Mouse (Mus musculus): Measurements from ENCODE around the gene Cacng7.
"Not testable (repeated sequence)": the region's sequence is repeated elsewhere in the genome, so short reads cannot be mapped to it uniquely, and the experiment has no call there.

Gene Cacng7

DNA sequence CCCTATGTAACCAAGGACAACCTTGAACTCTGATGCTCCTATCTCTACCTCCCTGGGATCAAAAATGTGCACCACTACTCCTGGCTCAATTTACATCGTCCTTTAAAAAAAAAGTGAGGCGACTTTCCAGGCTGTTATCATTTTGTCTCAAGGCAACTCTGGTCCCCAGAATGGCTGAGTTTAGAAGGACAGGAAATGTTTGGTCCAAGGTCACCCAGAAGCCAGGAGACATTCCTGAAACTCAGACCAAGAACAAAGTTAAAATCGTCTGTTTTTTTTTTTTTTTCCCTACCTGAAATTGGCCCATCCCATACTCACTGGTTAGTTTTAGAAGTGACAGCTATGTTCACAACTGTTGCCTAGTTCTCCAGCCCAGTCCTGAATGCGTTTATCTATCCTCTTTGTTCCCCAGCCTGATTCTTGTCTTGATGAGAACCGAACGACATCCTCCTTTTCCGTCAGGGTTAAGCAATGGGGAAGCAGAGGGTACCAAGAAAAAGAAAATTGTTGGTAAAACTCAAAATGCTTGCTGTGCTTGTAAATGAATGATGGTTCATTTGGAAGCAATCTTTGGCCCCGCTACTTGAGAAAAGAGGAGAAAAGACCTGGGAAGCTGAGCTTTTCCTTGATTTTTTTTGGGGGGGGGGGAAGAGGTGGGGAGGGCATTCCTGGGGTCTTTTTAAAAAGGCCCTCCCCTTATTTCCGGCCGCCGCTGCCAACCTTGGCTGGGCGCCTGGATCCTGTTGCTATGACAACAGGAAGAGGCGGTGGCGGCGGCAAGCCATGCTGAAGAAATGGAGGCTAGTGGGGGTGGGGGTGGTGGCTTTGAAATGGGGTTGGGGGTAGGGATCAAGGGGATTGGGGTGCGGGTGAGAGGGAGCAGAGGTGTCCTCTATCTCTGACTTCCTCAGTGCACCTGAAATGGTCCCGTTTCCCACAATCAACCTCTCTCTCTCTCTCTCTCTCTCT lies 57.0 kb downstream of the Cacng7 start:
- peak; percentile 57 for DNase-seq (ENCODE audit: extremely low spot score, low spot score)

DNA sequence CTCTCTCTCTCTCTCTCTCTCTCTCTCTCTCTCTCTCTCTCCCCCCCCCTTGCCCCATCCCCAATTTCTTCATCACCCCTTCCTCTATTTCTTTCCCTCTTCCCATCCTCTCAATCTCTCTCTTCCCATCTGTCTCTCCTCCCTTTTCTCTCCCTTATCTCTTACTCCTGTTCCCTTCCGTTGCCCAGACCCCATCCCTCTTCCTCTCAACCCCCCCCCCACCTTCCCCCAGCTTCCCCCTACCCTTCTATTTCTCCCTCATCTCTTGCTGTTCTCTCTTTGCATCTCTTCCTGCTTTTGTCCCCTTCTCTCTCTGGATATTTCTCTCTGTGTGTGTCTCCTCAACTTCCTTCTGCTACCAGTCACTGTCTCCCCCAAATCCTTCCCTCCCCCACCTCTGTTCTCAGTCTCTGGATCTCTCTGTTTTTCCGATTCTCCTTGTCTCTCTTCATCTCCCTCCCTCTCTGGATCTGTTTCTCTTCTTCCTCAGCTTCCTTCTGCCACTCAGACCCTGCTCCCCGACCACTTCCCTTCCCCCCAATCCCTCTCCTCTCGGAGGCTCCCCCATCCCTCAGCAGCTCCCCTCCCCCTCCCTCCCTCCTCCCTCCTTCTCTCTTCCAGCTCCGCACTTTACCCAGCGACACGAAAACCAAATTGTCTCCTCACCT lies 57.8 kb downstream of the Cacng7 start, which contains the start of gene Cacng8:
Gene Cacng8, plus strand, starts transcription at position 271 of the 668 bp plus-strand sequence.
- DNase-seq (ENCODE audit: extremely low spot score, low spot score) = peak; percentile 29

DNA sequence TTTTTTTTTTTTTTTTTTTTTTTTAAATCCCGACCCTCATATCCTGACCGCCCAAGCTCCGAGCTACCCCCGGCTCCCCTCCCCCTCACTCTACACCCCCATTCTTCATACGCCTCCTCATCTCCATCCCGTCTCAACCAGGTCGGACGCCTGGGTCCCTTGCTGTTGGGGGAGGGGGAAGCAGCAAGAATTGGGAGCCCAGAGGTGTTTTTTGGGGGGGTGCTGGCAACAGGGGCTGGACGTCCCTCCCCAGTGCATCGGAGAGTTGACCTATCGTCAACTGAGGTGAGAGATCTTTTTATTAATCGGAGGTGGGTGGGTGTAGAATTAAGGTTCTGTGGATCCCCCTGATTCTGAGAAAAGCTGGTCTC lies 58.3 kb downstream of the Cacng7 start:
- DNase-seq (ENCODE audit: extremely low spot score, low spot score) = no peak

DNA sequence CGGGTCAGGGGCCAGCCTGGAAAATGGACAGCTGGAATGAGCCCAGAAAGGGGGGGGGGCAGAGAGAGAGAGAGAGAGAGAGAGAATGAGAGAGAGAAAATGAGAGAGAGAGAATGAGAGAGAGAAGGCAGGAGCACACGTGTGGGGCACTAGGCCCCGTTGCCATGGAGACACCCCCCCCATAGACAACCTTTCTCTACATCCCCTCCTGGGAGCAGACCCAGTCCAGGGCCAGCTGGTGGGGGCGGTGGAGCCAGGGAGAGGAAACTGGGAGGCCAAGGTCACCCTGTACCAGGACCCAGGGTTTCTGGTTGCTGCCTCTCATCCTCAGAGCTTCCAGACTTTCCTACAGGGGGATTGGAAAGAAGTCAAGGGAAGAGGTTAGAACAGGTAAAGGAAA lies 59.1 kb downstream of the Cacng7 start:
- no peak for DNase-seq (ENCODE audit: extremely low spot score, low spot score)

DNA sequence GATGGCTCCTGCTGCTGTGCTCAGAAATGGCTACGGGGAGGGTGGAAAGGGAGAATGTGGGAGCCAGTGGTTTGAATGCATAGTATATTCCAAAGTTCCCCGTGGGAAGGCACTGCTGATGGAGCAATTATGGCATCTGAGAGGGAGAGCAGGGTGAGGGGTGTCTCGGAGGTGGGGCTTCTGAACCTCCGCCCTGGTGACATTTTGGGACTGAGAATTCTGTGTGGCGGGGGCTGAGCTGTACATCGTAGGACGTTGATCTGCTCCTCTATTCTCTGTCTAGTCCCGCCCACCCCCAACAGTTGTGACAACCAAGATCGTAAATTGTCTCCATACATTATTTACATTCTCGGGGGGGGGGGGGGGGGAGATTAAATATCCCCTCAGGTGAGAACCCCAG lies 64.6 kb downstream of the Cacng7 start:
- no peak for DNase-seq (ENCODE audit: extremely low spot score, low spot score)

DNA sequence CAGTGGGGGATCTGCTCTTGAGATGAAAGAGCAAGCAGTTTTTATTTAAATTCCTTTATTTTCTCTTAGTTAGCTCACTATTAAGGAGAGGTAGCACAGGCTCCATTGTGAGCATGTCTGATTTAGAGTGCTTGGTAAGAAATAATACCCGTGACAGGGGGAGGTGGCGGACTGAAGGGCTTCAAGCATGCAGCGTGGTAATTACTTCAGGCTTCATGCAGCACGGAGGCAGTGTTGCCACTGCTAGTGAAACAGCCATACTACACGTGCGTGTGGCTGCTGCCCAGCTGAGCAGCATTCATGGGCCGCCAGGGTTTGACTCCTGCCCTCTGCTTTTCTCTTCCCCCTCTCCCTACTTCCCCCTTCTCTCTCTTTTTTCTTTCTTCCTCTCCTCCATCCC lies 65.0 kb downstream of the Cacng7 start:
- DNase-seq (ENCODE audit: extremely low spot score, low spot score) = no peak

DNA sequence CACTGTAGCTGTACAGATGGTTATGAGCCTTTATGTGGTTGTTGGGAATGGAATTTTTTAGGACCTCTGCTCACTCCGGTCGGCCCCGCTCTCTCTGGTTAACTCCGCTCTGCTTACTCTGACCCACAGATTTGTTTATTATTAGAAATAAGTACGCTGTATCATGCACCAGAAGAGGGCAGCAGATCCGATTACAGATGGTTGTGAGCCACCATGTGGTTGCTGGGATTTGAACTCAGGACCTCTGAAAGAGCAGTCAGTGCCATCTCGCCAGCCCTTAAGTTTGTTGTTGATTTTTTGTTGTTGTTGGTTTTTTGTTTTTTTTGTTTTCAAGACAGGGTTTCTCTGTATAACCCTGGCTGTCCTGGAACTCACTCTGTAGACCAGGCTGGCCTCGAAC lies 65.6 kb downstream of the Cacng7 start:
- DNase-seq (ENCODE audit: extremely low spot score, low spot score) = not testable (repeated sequence)

DNA sequence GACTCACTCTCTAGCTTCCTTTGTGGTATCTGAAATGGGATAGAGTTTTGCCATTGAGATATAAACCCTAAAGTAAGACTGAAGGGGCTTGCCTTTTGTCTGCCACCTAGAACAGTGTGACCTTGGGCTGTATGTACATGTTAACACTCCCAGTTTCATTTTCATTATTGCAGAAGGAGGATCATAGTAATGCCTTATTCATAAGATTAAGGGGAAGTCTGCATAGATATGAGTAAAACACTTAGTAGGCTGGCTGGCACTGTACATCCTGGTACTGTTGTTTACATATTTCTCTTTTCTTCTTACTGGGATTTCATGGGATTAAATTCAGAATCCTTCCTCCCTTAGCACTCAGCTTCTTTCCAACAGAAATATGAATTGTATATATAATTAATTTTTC lies 67.2 kb downstream of the Cacng7 start:
- no peak for DNase-seq (ENCODE audit: extremely low spot score, low spot score)

DNA sequence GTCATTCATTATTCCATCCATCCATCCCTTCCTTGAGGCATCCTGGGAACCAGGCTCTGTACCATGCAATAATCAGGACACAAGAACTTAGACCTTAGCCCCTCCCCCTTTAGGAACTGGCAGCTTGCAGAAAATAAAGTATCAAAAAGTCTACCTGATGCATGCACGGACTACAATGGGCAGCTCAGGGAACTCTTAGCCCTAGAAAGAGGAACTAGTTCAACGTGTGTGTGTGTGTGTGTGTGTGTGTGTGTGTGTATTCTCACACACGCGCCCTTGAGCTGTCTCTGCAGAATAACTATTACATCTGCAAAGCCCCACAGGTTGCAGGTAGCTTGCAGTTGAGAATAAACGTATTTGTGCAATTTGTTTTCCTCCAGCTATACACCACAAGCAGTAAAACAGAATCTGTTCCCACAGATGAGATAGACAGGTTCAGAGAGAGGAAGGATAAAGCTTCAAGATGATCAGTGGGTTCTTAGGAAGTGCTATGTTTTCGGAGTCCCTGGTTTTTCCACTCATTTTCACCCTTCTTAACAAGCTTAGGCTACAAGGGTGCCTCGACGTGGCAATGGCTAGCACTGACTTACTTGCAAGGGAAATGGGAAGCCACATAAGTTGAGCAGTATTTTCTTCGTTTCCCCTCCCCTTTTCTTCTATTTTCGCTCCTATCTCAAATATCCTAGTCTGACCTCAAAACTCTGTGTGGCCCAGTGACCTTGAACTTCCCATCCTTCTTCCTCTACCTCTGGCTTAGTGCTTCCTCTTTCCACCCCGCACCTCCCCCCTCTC lies 77.2 kb downstream of the Cacng7 start:
- no peak for DNase-seq (ENCODE audit: extremely low spot score, low spot score)

DNA sequence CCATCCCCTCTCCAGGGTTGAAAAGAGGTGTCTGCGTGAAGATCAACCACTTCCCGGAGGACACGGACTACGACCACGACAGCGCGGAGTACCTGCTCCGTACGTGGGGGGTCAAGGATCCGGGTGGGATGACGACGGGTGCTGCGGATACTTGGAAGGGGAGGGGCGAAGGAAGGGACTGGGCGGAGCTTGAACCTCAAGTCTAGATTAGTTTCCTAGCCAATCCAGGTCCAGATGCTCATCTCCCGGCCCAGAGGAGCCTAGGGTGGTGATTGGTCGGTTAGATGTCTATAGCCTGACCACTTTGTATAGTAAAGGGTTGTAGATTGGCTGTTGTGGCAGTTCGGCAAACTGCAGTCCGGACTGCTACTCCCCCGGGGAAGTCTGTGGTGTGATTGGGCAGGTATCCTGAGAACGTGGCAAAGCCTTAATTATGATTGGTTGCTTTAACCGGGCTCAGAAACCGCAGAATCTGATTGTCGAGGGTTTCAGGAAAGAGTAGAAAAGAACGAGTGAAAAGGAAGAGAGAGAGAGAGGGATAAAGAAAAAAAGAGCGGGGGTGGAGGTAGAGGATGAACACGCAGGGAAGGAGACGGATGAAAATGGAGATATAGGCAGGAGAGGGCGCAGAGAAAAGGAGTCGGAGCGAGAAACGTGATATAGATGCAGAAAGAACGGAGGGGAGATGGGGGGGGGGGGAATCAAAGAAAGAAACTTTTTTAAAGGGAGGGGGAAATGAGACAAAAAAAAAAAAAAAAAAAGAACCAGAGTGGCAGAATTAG lies 78.6 kb downstream of the Cacng7 start:
- peak; percentile 75 for DNase-seq (ENCODE audit: extremely low spot score, low spot score)

DNA sequence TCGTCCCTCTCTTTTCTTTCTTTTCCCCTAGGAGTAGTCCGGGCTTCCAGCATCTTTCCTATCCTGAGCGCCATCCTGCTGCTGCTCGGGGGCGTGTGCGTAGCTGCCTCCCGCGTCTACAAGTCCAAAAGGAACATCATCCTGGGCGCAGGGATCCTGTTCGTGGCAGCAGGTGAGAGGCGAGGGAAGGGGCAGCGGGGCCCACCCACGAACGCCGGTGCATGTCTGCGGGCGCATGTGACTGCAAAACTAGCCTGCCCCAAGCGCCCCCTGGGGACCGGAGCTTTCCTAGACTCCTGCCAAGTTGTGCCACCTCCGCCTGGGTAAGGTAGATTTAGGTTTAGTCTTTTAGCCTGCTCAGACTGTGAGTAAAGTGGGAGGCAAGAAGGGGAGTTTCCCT lies 79.3 kb downstream of the Cacng7 start:
- DNase-seq (ENCODE audit: extremely low spot score, low spot score) = peak; percentile 49

DNA sequence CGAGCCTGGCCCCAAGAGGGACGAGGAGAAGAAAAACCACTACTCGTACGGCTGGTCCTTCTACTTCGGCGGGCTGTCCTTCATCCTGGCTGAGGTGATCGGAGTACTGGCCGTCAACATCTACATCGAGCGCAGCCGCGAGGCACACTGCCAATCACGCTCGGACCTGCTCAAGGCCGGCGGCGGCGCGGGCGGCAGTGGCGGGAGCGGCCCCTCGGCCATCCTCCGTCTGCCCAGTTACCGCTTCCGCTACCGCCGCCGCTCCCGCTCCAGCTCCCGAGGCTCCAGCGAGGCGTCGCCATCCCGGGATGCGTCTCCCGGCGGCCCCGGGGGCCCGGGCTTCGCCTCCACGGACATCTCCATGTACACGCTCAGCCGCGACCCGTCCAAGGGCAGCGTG lies 82.1 kb downstream of the Cacng7 start:
- DNase-seq (ENCODE audit: extremely low spot score, low spot score) = peak; percentile 60

DNA sequence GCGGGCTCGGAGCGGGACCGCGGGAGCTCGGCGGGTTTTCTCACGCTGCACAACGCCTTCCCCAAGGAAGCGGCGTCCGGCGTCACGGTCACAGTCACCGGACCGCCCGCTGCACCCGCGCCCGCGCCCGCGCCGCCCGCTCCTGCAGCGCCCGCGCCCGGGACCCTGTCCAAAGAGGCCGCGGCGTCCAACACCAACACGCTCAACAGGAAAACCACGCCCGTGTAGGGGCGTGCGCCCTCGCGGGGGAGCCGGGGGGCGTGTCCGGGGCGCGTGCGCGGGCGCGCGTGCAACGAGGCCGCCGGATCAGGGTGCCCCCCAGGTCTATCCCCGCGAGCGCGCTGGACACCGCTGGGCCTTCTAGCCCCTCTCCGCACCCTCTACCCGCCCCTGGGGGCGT lies 82.6 kb downstream of the Cacng7 start:
- peak; percentile 37 for DNase-seq (ENCODE audit: extremely low spot score, low spot score)

Measured in neural tube, embryonic 10.5 days (tissue).